Mouse (Mus musculus): ENCODE measurements around the gene Cd209g.
"Not testable (repeated sequence)": the region's sequence is repeated elsewhere in the genome, so short reads cannot be mapped to it uniquely, and the experiment has no call there.

The Cd209g gene

DNA sequence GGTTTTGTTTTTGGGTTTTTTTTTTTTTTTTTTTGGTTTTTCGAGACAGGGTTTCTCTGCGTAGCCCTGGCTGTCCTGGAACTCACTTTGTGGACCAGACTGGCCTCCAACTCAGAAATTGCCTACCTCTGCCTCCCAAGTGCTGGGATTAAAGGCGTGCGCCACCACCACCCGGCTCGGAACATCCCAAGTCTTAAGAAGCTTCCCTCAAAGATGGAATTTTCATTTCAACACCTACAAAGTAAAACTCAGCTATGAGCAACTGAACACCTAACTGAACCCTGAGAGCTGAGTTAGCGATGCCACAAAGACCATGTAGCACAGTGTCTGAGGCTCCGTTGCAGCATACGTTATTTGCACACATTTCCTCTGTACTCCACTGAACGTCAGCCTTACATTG is at the start of gene Cd209g:
TSS of gene Cd209g (plus strand) at position 301 of the 400 bp plus-strand sequence.
- DNase-seq (ENCODE audit: low read depth in 2 of 2, low spot score in 2 of 2), result no peak

- not testable (repeated sequence) for DNase-seq (ENCODE audit: low read depth in 2 of 2, low spot score in 2 of 2)
Observed at GRCm38 (mm10) chr8:4087180-4087722, 46.6 kb upstream of the Cd209g start.

DNA sequence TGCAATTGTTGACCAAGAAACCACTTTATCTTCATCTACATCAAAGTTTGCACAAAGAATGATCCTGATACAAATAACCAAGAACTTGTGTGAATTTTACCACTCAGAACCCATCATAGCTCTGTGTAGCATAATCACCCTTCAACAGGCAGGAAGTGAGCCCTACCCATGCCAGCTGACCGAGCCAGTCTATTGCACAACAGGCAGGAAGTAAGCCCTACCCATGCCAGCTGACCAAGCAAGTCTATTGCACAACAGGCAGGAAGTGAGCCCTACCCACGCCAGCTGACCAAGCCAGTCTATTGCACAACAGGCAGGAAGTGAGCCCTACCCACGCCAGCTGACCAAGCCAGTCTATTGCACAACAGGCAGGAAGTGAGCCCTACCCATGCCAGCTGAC is 45.4 kb upstream of the Cd209g start:
- DNase-seq (ENCODE audit: low read depth in 2 of 2, low spot score in 2 of 2), result not testable (repeated sequence)

- DNase-seq (ENCODE audit: low read depth in 2 of 2, low spot score in 2 of 2), result not testable (repeated sequence)
Observed at GRCm38 (mm10) chr8:4105735-4106134, 28.2 kb upstream of the Cd209g start, which contains the start of gene Cd209f. Gene Cd209f (minus strand): TSS chr8:4105835.

DNA sequence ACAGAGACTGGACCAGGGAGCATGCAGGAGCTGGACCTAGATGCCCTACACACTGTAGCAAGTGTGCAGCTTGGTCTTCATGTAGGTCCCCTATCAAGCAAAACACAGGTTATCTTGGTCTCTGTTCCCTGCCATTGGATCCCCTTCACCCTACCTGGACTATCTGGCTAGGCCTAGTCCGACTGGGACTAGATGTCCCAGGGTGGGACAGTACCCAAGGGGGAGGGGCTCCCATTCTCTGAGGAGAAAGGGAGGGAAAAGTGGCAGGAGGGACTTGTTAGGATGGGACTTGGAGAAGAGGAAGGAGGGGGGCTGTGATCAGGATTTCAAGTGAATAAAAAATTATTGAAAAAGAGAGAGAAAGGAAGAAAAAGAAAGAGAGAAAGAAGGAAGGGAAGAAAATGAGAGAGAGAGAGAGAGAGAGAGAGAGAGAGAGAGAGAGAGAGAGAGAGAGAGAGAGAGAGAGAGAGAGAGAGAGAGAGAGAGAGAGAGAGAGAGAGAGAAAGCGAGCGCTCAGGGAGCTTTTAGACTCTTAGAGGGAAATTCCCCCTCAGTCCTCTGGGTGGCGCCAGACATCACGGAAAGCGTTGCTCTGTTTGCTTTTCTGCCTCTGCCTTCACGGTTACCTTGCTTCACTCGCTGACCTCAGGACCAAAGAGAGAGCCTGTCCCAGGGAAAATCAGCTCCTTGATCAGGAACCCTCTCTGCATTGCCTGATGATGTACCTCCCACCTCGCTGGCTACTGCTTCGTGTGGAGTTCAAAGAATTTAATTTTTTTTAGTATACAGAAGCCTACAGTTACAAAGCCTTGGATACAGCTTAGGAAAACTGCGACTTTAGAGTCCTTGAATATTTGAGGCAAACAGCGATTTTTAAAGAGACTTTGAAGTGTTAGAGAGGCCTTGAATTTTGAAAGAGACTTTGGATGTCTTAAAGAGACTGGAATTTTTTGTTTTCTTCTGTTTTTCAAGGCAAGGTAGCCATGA is 6.1 kb downstream of the Cd209g start:
- peak; percentile 56 to 61 for DNase-seq (ENCODE audit: low read depth in 2 of 2, low spot score in 2 of 2)

GRCm38 (mm10) chr8:4141721-4142120 is 7.8 kb downstream of the Cd209g start:
- no peak for DNase-seq (ENCODE audit: low read depth in 2 of 2, low spot score in 2 of 2)

DNA sequence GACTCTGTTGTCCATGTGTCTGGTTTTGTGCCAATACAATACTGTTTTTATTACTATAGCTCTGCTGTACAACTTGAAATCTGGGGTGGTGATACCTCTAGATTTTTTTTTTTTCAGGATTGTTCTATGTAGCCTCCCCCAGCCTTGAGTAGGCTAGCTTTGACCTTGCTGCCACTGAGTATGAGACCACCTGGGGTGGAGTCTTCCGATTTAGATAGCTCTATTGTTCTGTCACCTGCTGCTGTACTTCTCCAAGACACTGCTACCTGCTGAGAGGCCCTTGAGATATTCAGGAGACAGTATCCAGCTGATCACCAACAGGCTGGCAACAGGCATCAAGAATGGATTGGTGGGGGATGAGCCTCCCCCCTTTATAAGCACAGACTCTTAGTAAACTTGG is 13.4 kb downstream of the Cd209g start:
- no peak for DNase-seq (ENCODE audit: low read depth in 2 of 2, low spot score in 2 of 2)

- DNase-seq (ENCODE audit: low read depth in 2 of 2, low spot score in 2 of 2), result no peak
Observed at GRCm38 (mm10) chr8:4154878-4155277, 21.0 kb downstream of the Cd209g start.

GRCm38 (mm10) chr8:4162786-4163185 is 28.9 kb downstream of the Cd209g start:
- no peak for DNase-seq (ENCODE audit: low read depth in 2 of 2, low spot score in 2 of 2)

- DNase-seq (ENCODE audit: low read depth in 2 of 2, low spot score in 2 of 2), result peak in 1 of 2 experiments; percentile 5
Observed at GRCm38 (mm10) chr8:4165176-4165851, 31.4 kb downstream of the Cd209g start.

GRCm38 (mm10) chr8:4165852-4166751 is 32.2 kb downstream of the Cd209g start, which contains the start of gene Evi5l:
Gene Evi5l (plus strand): TSS chr8:4166567.
- DNase-seq (ENCODE audit: low read depth in 2 of 2, low spot score in 2 of 2), result peak; percentile 96

DNA sequence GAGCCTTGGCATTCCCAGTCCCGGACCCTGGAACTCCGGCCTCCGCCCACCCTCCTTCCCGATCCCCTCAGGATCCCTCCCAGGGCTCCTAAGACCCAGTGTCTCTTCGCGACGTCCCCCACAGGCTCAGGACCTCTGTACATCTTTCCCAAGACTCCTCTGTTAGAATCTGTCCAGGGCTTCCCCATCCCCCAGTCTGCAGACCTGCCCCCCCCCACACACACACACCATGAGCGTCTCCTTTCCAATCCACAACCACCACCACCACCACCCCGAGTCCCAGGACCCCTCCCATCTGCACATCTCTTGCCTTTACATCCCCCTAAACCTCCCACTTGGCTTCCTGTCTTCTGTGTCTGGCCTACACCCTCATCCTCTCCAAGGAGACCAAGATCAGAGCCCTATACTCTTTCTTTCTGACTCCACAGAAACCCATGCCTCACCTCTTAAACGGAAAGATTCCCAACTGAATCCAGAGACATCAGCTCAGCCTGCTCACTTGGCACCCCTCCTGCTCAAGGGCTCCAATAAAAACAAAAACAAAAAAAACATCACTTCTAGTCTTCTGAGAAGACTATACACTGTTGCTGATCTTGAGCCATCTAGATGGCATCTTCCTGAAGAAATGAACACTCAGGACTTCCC is 33.1 kb downstream of the Cd209g start:
- peak in 1 of 2 experiments; percentile 4 for DNase-seq (ENCODE audit: low read depth in 2 of 2, low spot score in 2 of 2)

DNA sequence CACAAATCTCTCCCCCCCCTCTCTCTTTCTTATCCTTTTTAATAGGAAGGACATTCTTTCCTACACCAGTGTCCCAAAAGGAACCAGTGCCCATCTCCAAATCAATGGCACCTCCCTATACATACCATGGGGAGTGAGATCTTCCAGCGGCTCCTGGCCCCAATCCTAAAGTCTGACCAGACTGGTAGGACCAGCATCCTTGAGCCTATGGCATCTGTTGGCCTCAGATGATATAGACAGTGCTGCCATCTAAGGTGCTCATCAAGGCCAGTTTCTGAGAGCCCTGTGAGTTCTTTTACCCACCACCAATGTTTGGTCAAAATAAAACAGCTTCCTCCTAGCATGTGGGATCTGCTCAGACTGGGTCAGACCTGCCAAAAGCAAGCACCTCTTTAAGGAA is 34.0 kb downstream of the Cd209g start:
- no peak for DNase-seq (ENCODE audit: low read depth in 2 of 2, low spot score in 2 of 2)

DNA sequence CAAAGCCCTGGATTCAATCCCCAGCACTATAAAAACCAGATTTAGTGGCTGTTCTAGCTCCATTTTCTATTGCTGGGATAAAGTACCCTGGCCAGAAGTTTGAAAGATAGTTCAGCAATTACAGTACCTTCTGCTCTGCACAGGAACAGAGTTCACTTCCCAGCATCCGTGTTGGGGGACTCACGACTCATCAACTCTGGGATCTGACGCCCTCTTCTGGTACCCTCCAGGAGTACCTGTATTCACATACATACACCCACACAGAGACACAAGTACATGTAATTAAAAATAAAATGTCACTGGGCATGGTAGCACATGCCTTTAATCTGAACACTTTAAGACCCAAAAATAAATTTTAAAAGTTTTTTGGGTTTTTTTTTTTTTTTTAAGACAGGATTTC is 38.6 kb downstream of the Cd209g start:
- DNase-seq (ENCODE audit: low read depth in 2 of 2, low spot score in 2 of 2), result no peak

DNA sequence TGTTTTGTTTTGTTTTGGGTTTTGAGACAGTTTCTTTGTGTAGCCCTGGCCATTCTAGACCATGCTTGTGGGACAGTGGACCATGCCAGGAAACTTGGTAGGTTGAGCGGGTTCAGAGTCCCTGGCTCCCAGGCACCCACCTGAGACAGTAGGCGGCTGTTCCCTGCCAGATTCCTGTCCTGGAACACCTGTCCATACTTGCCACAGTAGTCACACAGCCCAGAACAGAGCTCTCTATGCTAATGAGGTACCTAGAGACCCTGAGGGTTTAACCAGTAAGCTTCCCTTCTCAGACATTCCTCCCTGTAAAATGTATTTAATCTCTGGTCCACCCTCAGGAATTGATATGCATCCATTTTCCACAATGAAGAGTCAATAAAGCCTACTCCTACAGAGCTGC is 40.1 kb downstream of the Cd209g start:
- DNase-seq (ENCODE audit: low read depth in 2 of 2, low spot score in 2 of 2), result no peak

DNA sequence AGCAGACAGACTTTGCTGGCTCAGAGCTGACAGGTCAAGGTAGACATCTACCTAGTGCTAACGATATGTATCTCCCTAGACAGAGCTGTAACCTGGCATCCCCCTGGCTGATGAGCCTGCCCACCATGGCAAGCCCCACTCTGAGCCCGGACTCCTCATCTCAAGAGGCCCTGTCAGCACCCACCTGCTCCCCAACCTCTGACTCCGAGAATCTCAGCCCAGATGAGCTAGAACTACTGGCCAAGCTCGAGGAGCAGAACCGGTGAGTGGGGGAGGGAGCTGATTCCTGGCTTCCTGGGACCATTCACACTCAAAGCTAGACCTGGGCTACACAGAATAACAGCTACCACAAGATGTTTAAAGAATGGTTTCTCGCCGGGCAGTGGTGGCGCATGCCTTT is 49.5 kb downstream of the Cd209g start:
- DNase-seq (ENCODE audit: low read depth in 2 of 2, low spot score in 2 of 2), result no peak

DNA sequence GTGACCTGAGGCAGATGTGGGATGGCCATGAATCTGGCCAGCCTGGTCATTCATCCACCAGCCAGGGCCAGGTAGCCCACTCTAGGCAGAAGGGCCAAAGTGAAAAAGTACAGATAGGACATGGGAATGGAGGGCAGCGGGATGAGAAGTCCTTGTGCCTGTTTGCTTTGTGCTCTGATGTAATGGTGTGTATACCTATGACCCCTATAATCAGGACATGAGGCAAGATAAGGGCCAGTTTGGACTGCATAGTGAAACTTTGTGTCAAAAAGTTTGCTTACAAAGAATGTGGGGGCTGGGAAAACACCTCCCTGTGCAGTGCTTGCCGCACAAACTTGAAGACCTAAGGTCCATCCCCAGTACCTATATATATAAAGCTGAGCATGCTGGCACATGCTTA is 52.3 kb downstream of the Cd209g start:
- DNase-seq (ENCODE audit: low read depth in 2 of 2, low spot score in 2 of 2), result no peak
